Mouse (Mus musculus) heart, postnatal 0 days (tissue): Measurements from ENCODE around the gene Lrrc27. TPM values are rescaled to one million over a fixed set of nuclear protein-coding genes. Genes with fewer than 3 reads are reported as not detected.
A peak's percentile ranks its signal among the peaks of the same experiment; 100 is the strongest.

Experiments
- ATAC-seq: fragments of 200-750 bp; cut with Nextera tagmentation; 2 replicates; pipeline ENCODE4 v1.8.0; 2017; ENCODE audit warnings: low read depth, moderate number of reproducible peaks, moderate library complexity; ENCODE audit not compliant: insufficient read depth
- DNase-seq: peaks from one replicate; pipeline ENCODE4 v3.0.0-alpha.2; 2016; ENCODE audit warnings: low spot score
- H3K27ac ChIP-seq: fragments of 300-500 bp; sonication (generic); 2 replicates; pipeline ENCODE4 v1.5.1; 2014; ENCODE audit warnings: low read depth, mild to moderate bottlenecking
- H3K27me3 ChIP-seq: fragments of 300-500 bp; sonication (generic); 2 replicates; pipeline ENCODE4 v1.6.1; 2014; ENCODE audit warnings: low read length, mixed read lengths; ENCODE audit not compliant: control insufficient read depth, insufficient read depth
- H3K36me3 ChIP-seq: fragments of 300-500 bp; sonication (generic); replicated peaks from 2 replicates; pipeline ENCODE4 v1.6.1; 2014; ENCODE audit warnings: low read length, mixed read lengths; ENCODE audit not compliant: control insufficient read depth, insufficient read depth
- H3K4me1 ChIP-seq: fragments of 300-500 bp; sonication (generic); 2 replicates; pipeline ENCODE4 v1.6.1; 2014; ENCODE audit warnings: antibody characterized with exemption; ENCODE audit not compliant: control insufficient read depth, insufficient read depth
- H3K4me2 ChIP-seq: fragments of 300-500 bp; sonication (generic); 2 replicates; pipeline ENCODE4 v1.6.1; 2014; ENCODE audit warnings: low read depth, mild to moderate bottlenecking, low read length, moderate library complexity
- H3K4me3 ChIP-seq: fragments of 300-500 bp; sonication (generic); 2 replicates; pipeline ENCODE4 v1.5.1; 2014; ENCODE audit warnings: low read depth, low read length
- H3K9ac ChIP-seq: fragments of 300-500 bp; sonication (generic); replicated peaks from 2 replicates; pipeline ENCODE4 v1.6.1; 2014; ENCODE audit warnings: low read depth, low read length, mixed read lengths
- H3K9me3 ChIP-seq: fragments of 300-500 bp; sonication (generic); replicated peaks from 2 replicates; pipeline ENCODE4 v1.6.1; 2016; ENCODE audit warnings: low read length; ENCODE audit not compliant: control insufficient read depth
- CTCF ChIP-seq: IDR thresholded peaks from 2 replicates; pipeline ENCODE4 v1.5.1; 2016; ENCODE audit warnings: antibody characterized with exemption, control low read depth, low read depth
- EP300 ChIP-seq: IDR thresholded peaks from 2 replicates; pipeline ENCODE4 v1.6.1; 2016; ENCODE audit warnings: antibody characterized with exemption, low read depth
- WGBS: fragments of 180-500 bp; shearing (Covaris S2); extraction: QIAGEN DNeasy Blood & Tissue Kit; methylation state at CpG from one replicate; pipeline ENCODE4 v1.1.7; 2014; 5-methylcytosine and 5-hydroxymethylcytosine counted together
- polyA plus RNA-seq: library from polyadenylated mRNA; unstranded; fragments of >200 nt; fragmentation: Nextera tagmentation; extraction: Ambion mirVana; gene quantifications from 2 replicates; pipeline ENCODE4 v1.2.1, GENCODE M21; 2015
- total RNA-seq: library from RNA; depleted of rRNA; stranded (reverse); fragments of >200 nt; gene quantifications from 2 replicates; pipeline ENCODE4 v1.2.3, GENCODE M21; 2014; ENCODE audit warnings: low replicate concordance

Gene Lrrc27
- total and polyA plus RNA-seq, 2 experiments from 2014 or later = 1.9 to 5.0 TPM

- no peaks in the 10 kb centered on the region for H3K4me1 ChIP-seq
- H3K27me3 ChIP-seq = 0 out of 2 replicates have a peak, but pooled peaks cover 16% of the 10 kb centered on the region
- peak; percentile 68 for ATAC-seq
- H3K36me3 ChIP-seq = no peaks in the 10 kb centered on the region
- TF ChIP-seq EP300 (no peak), CTCF (peak; percentile 88)
- peak; percentile 66 for DNase-seq
- no peaks in the 10 kb centered on the region for H3K9me3 ChIP-seq
- H3K27ac ChIP-seq = no peak overlapping the region
- no peak overlapping the region for H3K9ac ChIP-seq
- H3K4me2 ChIP-seq = no peak overlapping the region
- H3K4me3 ChIP-seq = no peak overlapping the region
- 23% methylated on average over 7 of the region's 7 CpGs for WGBS
Measured at GRCm38 (mm10) chr7:139200108-139200507, 12.7 kb upstream of the Lrrc27 start.

DNA sequence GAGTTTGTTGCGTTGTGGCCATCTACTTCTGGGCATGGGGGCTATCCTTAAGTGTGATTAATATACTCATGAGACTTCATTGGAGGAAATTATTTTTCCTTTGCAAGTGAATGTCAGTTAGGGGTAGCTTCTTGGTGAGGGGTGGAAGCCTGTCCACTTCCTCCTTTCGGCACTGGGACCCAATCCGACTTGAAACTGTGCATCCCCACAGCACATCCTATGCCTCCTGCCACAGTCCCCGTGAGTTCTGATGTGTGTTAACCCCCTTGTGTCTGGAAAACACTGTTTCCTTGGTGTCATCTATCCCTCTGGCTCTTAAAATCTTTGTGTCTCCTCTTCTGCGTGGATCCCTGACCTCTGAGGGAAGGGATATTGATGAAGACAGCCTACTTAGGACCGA lies 11.6 kb upstream of the Lrrc27 start:
- no peak overlapping the region for H3K9ac ChIP-seq
- H3K36me3 ChIP-seq = no peaks in the 10 kb centered on the region
- TF ChIP-seq CTCF (no peak), EP300 (no peak)
- 0 out of 2 replicates have a peak, but pooled peaks cover 16% of the 10 kb centered on the region for H3K27me3 ChIP-seq
- H3K4me1 ChIP-seq = no peaks in the 10 kb centered on the region
- H3K4me2 ChIP-seq = no peak overlapping the region
- H3K27ac ChIP-seq = no peak overlapping the region
- H3K4me3 ChIP-seq = no peak overlapping the region
- WGBS = 43% methylated on average over 6 of the region's 6 CpGs
- ATAC-seq = no peak
- DNase-seq = no peak
- H3K9me3 ChIP-seq = no peaks in the 10 kb centered on the region

- H3K4me2 ChIP-seq = no peak overlapping the region
- no peak overlapping the region for H3K4me3 ChIP-seq
- no peak overlapping the region for H3K9ac ChIP-seq
- ATAC-seq (no peak), DNase-seq (peak; percentile 74)
- 12% methylated on average over 7 of the region's 7 CpGs for WGBS
- H3K27ac ChIP-seq = no peak overlapping the region
- 0 out of 2 replicates have a peak, but pooled peaks cover under 1% of the 10 kb centered on the region for H3K27me3 ChIP-seq
- peaks cover 6% of the 10 kb centered on the region; the same call in 1 of the 2 replicates for H3K4me1 ChIP-seq
- H3K36me3 ChIP-seq = no peaks in the 10 kb centered on the region
- no peaks in the 10 kb centered on the region for H3K9me3 ChIP-seq
- TF ChIP-seq CTCF = peak; percentile 96
- TF ChIP-seq EP300 = no peak
Measured at GRCm38 (mm10) chr7:139208023-139208772, 4.6 kb upstream of the Lrrc27 start.

GRCm38 (mm10) chr7:139208773-139209095 lies 4.1 kb upstream of the Lrrc27 start:
- no peak for TF ChIP-seq EP300
- TF ChIP-seq CTCF = no peak
- DNase-seq (no peak), ATAC-seq (no peak)
- Histone ChIP-seq H3K4me2 (no peak overlapping the region), H3K27me3 (no peaks in the 10 kb centered on the region), H3K36me3 (no peaks in the 10 kb centered on the region), H3K9me3 (no peaks in the 10 kb centered on the region), H3K4me1 (peaks cover 9% of the 10 kb centered on the region), H3K9ac (no peak overlapping the region), H3K27ac (no peak overlapping the region), H3K4me3 (no peak overlapping the region)
- WGBS = 86% methylated on average over 4 of the region's 4 CpGs

- Histone ChIP-seq H3K9ac (no peak overlapping the region), H3K27me3 (no peaks in the 10 kb centered on the region), H3K9me3 (no peaks in the 10 kb centered on the region), H3K36me3 (no peaks in the 10 kb centered on the region), H3K4me1 (peaks cover 21% of the 10 kb centered on the region), H3K4me2 (no peak overlapping the region), H3K4me3 (no peak overlapping the region), H3K27ac (no peak overlapping the region)
- no peak for DNase-seq
- WGBS = 87% methylated on average over 6 of the region's 6 CpGs
- TF ChIP-seq CTCF = no peak
- ATAC-seq = no peak
Measured at GRCm38 (mm10) chr7:139211761-139212160, 1.0 kb upstream of the Lrrc27 start.

- H3K27ac ChIP-seq = 0 out of 2 replicates have a peak overlapping the region, but pooled peaks have one; percentile 52
- H3K9ac ChIP-seq = no peak overlapping the region
- 74% methylated on average over 3 of the region's 3 CpGs for WGBS
- no peaks in the 10 kb centered on the region for H3K27me3 ChIP-seq
- peak overlapping the region; percentile 71 for H3K4me2 ChIP-seq
- TF ChIP-seq EP300 (no peak), CTCF (no peak)
- H3K4me1 ChIP-seq = peaks cover 26% of the 10 kb centered on the region
- ATAC-seq = no peak
- H3K4me3 ChIP-seq = peak overlapping the region; percentile 57
- DNase-seq = no peak
- no peaks in the 10 kb centered on the region for H3K36me3 ChIP-seq
- H3K9me3 ChIP-seq = no peaks in the 10 kb centered on the region
Measured at GRCm38 (mm10) chr7:139213751-139214150, 963 bp downstream of the Lrrc27 start.
